Mouse (Mus musculus) pancreas, adult 10 weeks (tissue): Measurements from ENCODE around the gene Bmp7. TPM values are rescaled to one million over a fixed set of nuclear protein-coding genes. Genes with fewer than 3 reads are reported as not detected.

ENCODE experiments used
- polyA plus RNA-seq: library from polyadenylated mRNA; stranded (reverse); fragments of 350-450 nt; fragmentation: Illumina TruSeq; extraction: RNeasy Lipid Tissue Mini Kit (QIAGEN cat#74804); gene quantifications from one replicate; pipeline ENCODE4 v1.2.3, GENCODE M21; 2015; ENCODE audit warnings: low read depth, low replicate concordance; ENCODE audit not compliant: insufficient read depth

Bmp7 gene
- polyA plus RNA-seq, result 4.3 TPM

GRCm38 (mm10) chr2:172940003-172940798 is at the start of gene Bmp7:
Bmp7 (minus strand) TSS chr2:172940321.

GRCm38 (mm10) chr2:172977409-172978130 is 37.4 kb upstream of the Bmp7 start, which contains the start of gene Spo11:
Spo11 (plus strand) TSS chr2:172977700.

Other genes with a start within 250 kb of the Bmp7 start
- gene Spo11, start 37.4 kb upstream of the Bmp7 start, polyA plus RNA-seq, result not detected
- gene Rae1, start 59.8 kb upstream of the Bmp7 start, polyA plus RNA-seq, result 13.0 TPM
- gene Rbm38, start 80.2 kb upstream of the Bmp7 start, polyA plus RNA-seq, result 2.7 TPM
- not detected for gene Ctcfl, start 179.2 kb upstream of the Bmp7 start, polyA plus RNA-seq
- 5.7 TPM for gene Pck1, start 212.7 kb upstream of the Bmp7 start, polyA plus RNA-seq